ENCODE assay signal across 8 mouse cellular contexts in the genomic region with DNA sequence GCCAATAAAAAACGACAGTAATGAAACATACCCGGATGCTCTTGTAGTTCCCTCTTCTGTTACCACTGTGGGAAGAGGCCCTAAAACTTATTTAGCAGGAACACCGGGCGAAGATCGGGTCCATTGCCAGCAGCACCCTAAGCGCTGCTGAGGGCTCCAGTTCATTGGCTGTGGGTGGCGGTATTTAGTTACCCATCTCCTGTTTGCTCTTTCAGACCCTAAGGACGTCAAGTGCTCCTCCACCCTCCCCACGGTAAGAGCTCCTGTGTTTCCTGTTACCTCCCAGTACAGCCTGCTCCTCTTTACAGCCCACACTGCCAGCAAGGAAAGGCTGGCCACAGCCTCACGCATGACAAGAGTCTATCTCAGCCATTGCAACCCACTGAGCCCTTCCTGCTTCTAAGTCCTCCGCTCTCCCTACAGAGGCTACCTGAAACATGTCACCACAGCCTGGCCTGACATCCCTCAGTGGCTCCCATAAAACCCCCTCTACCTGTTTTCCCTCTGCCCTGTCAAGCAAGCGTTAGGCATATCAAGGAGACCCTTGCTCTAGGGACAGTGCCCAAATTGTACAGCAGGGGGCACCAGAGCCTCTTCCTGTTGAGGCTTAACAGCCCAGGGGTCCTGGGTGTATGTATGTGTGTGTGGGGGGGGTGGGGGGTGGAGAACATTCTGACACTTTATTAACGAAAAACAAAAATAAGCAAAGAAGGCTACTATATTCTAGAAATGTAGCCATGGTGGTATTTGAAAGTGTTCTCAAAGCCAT. TPM values are rescaled to one million over a fixed set of nuclear protein-coding genes. Genes with fewer than 3 reads are reported as not detected.
DNase-seq lines count a peak whose midpoint lies in the region; ATAC-seq and TF ChIP-seq lines count a peak whose summit lies in the region.

No protein-coding gene starts in this region.

- no peaks in the 10 kb centered on the region for H3K36me3 ChIP-seq in heart, embryonic 10.5 days
- no peaks in the 10 kb centered on the region for H3K36me3 ChIP-seq in intestine, embryonic 15.5 days

- peaks cover 15% of the 10 kb centered on the region for H3K4me1 ChIP-seq in heart, embryonic 10.5 days
- H3K4me1 ChIP-seq in bone marrow, adult 2 months (ENCODE audit: control insufficient read depth, insufficient read depth, low read length) = no peaks in the 10 kb centered on the region
- H3K4me1 ChIP-seq in intestine, embryonic 15.5 days (replicated peaks) = peaks cover 29% of the 10 kb centered on the region

- H3K4me3 ChIP-seq in heart, embryonic 10.5 days = no peak overlapping the region
- H3K4me3 ChIP-seq in bone marrow, adult 2 months (replicated peaks; ENCODE audit: control insufficient read depth, low read depth, low read length) = no peak overlapping the region
- no peak overlapping the region for H3K4me3 ChIP-seq in intestine, embryonic 15.5 days (replicated peaks)

- no peak overlapping the region for H3K9ac ChIP-seq in intestine, embryonic 15.5 days

- no peak for DNase-seq in heart, embryonic 10.5 days (ENCODE audit: low spot score)
- no peak for DNase-seq in heart, postnatal 25 days (ENCODE audit: low spot score)
- DNase-seq in B cell, adult 2 months = peak; percentile 51 to 59
- DNase-seq in natural killer cell, adult 2 months (ENCODE audit: low spot score in 2 of 2) = peak; percentile 57 to 59
- no peak for DNase-seq in kidney, adult 9 months

- intact Hi-C loops in heart, postnatal 25 days (cut with DNase I) = no loop called here

- H3K27ac ChIP-seq in heart, embryonic 10.5 days = peak overlapping the region; percentile 47
- H3K27ac ChIP-seq in bone marrow, adult 2 months (ENCODE audit: control insufficient read depth, insufficient read depth, low read depth, low read length, poor library complexity) = peak overlapping the region; percentile 42; the same call in 1 of the 2 replicates
- peak overlapping the region; percentile 81 for H3K27ac ChIP-seq in intestine, embryonic 15.5 days

- H3K27me3 ChIP-seq in heart, embryonic 10.5 days (ENCODE audit: insufficient read depth, poor library complexity, severe bottlenecking) = 0 out of 2 replicates have a peak, but pooled peaks cover 3% of the 10 kb centered on the region
- H3K27me3 ChIP-seq in intestine, embryonic 15.5 days (replicated peaks) = no peaks in the 10 kb centered on the region

- H3K9me3 ChIP-seq in heart, embryonic 10.5 days = no peaks in the 10 kb centered on the region
- H3K9me3 ChIP-seq in intestine, embryonic 15.5 days = no peaks in the 10 kb centered on the region

- 68% methylated on average over 13 of the region's 13 CpGs for WGBS in heart, embryonic 10.5 days
- WGBS in bone marrow, adult 2 months = 63% methylated on average over 13 of the region's 13 CpGs
- 47% methylated on average over 13 of the region's 13 CpGs for WGBS in intestine, embryonic 15.5 days

- peak; percentile 48; the same call in 1 of the 2 replicates for TF ChIP-seq CTCF in bone marrow, adult 2 months (IDR thresholded peaks at IDR 0.05; ENCODE audit: control insufficient read depth, insufficient read depth, low read length)

- peak overlapping the region; percentile 24; the same call in 1 of the 2 replicates for H3K4me2 ChIP-seq in intestine, embryonic 15.5 days (replicated peaks)

- peak; percentile 13 for ATAC-seq in intestine, embryonic 15.5 days
- no peak for ATAC-seq in inflammation-experienced regulatory T-cells, adult 6 months

- TF ChIP-seq POLR2A in bone marrow, adult 2 months (IDR thresholded peaks at IDR 0.05; ENCODE audit: borderline replicate concordance, control insufficient read depth, low read depth, low read length) = no peak

RNA-seq across cellular contexts. Expression of a gene that starts 39.0 kb away (rescaled TPM):
- 3.9 and 4.8 TPM in 2 replicates for polyA plus RNA-seq in heart, embryonic 10.5 days (2016; fragmentation: Nextera tagmentation; extraction: Ambion mirVana)
- 10 to 100 TPM; 10.4 to 13.3 TPM for total RNA-seq in heart, postnatal 25 days (2021)
- polyA plus RNA-seq in bone marrow, adult 2 months (2011; ENCODE audit: insufficient read depth, insufficient read length, low replicate concordance, missing spikeins) = 5.5 and 21.9 TPM in 2 replicates
- polyA plus RNA-seq in intestine, embryonic 15.5 days (2015; fragmentation: Nextera tagmentation; extraction: Ambion mirVana) = 18.4 and 22.7 TPM in 2 replicates
- polyA plus RNA-seq in inflammation-experienced regulatory T-cells, adult 6 months (2017; shearing (Covaris generic)) = 10 to 100 TPM; 19.0 to 39.4 (median 23.5) TPM

RNA-seq across cellular contexts. Expression of a gene that starts 48.5 kb away (rescaled TPM):
- polyA plus RNA-seq in heart, embryonic 10.5 days (2016; fragmentation: Nextera tagmentation; extraction: Ambion mirVana) = 1.8 and 2.4 TPM in 2 replicates
- 1 to 10 TPM; 1.7 to 2.1 TPM for total RNA-seq in heart, postnatal 25 days (2021)
- 5.8 and 10.4 TPM in 2 replicates for polyA plus RNA-seq in bone marrow, adult 2 months (2011; ENCODE audit: insufficient read depth, insufficient read length, low replicate concordance, missing spikeins)
- polyA plus RNA-seq in intestine, embryonic 15.5 days (2015; fragmentation: Nextera tagmentation; extraction: Ambion mirVana) = 1.1 and 1.3 TPM in 2 replicates
- 1 to 10 TPM in 2 of 3 experiments, under 1 TPM in 1; 0.55 to 4.8 (median 1.3) TPM for polyA plus RNA-seq in inflammation-experienced regulatory T-cells, adult 6 months (2017; shearing (Covaris generic))

Comparison
In these comparisons a context has a peak if more than half of its experiments do, and no peak if none do; other contexts are left out.
1. DNase-seq: peak in B cell, adult 2 months (2 of 2) and natural killer cell, adult 2 months (2 of 2); none in heart, embryonic 10.5 days (single experiment), heart, postnatal 25 days (single experiment) and kidney, adult 9 months (single experiment).
2. Peak in every context shown above with its lines, with median percentiles within 50 percentile points of each other: H3K27ac ChIP-seq.